ENCODE assay signal across 8 mouse cellular contexts in the genomic region with DNA sequence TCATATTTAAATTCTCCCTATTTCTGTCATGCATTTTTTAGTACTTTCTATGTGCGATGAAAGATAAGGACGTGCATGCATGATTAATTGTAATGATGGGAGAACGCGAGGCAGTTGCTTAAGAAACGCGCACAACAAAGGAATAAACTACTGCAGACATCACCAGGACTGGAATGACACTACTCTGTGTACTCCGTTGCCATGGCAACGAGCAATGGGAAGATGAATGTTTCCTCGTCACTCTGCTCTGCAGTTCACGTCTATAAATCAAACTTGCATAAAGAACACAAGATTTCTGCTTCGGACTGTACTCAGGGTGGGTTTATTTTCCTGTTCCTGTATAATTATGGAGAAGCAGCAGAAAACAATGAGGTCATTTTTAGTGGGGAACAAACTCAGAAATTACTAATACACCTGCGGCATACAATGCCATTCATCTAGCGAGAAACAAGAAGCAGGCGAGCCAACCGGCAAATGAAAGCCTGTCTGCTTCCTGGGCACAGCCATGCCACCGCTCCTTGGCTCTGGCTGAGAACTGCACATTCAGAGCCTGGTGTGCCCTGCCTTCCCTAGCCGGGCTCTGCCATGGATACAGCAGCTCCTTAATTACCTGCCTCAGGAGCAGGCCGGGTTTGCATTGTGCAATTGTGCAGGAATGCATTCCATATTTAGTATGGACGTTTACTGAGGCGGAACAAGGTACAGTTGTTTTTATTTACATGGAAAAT. TPM values are rescaled to one million over a fixed set of nuclear protein-coding genes. Genes with fewer than 3 reads are reported as not detected.
DNase-seq lines count a peak whose midpoint lies in the region; ATAC-seq and TF ChIP-seq lines count a peak whose summit lies in the region.

No protein-coding gene starts in this region.

- no peak for ATAC-seq in heart, embryonic 11.5 days (replicated peaks; ENCODE audit: insufficient number of reproducible peaks, low FRiP score, low TSS enrichment)
- peak; percentile 44; the same call in 1 of the 2 replicates for ATAC-seq in megakaryocyte-erythroid progenitor cell, adult 5-6 weeks (replicated peaks; ENCODE audit: low FRiP score, low TSS enrichment, poor library complexity, severe bottlenecking)

- TF ChIP-seq CTCF in cerebellum, adult 2 months (IDR thresholded peaks at IDR 0.05; ENCODE audit: borderline replicate concordance, insufficient read depth, low read depth, low read length): no peak

- no peaks in the 10 kb centered on the region for H3K27me3 ChIP-seq in heart, embryonic 11.5 days (ENCODE audit: control insufficient read depth, insufficient read depth, low read length)
- no peaks in the 10 kb centered on the region for H3K27me3 ChIP-seq in cerebellum, adult 2 months (ENCODE audit: control insufficient read depth, insufficient read depth, low read length)

- no peak overlapping the region for H3K9ac ChIP-seq in heart, embryonic 11.5 days (ENCODE audit: low read depth, low read length)

- H3K4me2 ChIP-seq in heart, embryonic 11.5 days: no peak overlapping the region

- no peaks in the 10 kb centered on the region for H3K4me1 ChIP-seq in heart, embryonic 11.5 days (ENCODE audit: control insufficient read depth, insufficient read depth, low read length)
- H3K4me1 ChIP-seq in cerebellum, adult 2 months (ENCODE audit: control insufficient read depth, insufficient read depth, low read length): peaks cover 3% of the 10 kb centered on the region; the same call in 1 of the 2 replicates

- peak; percentile 14 for DNase-seq in heart, adult 8-10 months (ENCODE audit: low spot score)
- DNase-seq in cerebellum, adult 2 months: peak; percentile 45 to 49
- DNase-seq in frontal cortex, adult 2 months (ENCODE audit: extremely low spot score in 1 of 2, low spot score in 1 of 2): peak; percentile 28 to 66
- DNase-seq in kidney, postnatal 10 days: peak; percentile 61
- peak; percentile 17 to 36 for DNase-seq in right cerebral cortex, postnatal 36 days (ENCODE audit: low spot score in 2 of 2)
- no peak for DNase-seq in spleen, adult 18-20 months

- no peak overlapping the region for H3K27ac ChIP-seq in heart, embryonic 11.5 days (ENCODE audit: low read depth, low read length)
- no peak overlapping the region for H3K27ac ChIP-seq in cerebellum, adult 2 months (ENCODE audit: insufficient read depth, low read length)

- no peak overlapping the region for H3K4me3 ChIP-seq in heart, embryonic 11.5 days (ENCODE audit: low read depth, low read length)
- H3K4me3 ChIP-seq in cerebellum, adult 2 months (replicated peaks; ENCODE audit: insufficient read depth, low read depth, low read length): no peak overlapping the region

- no peak for TF ChIP-seq POLR2A in cerebellum, adult 2 months (IDR thresholded peaks at IDR 0.05; ENCODE audit: borderline replicate concordance, insufficient read depth, low read length)

- H3K9me3 ChIP-seq in heart, embryonic 11.5 days (replicated peaks; ENCODE audit: control insufficient read depth, low read length): peaks cover 3% of the 10 kb centered on the region; the same call in 1 of the 2 replicates

- no peaks in the 10 kb centered on the region for H3K36me3 ChIP-seq in heart, embryonic 11.5 days (ENCODE audit: control insufficient read depth, insufficient read depth, low read length)

- WGBS in heart, embryonic 11.5 days (ENCODE audit: insufficient replicate concordance): 85% methylated on average over 20 of the region's 20 CpGs
- 27% methylated on average over 20 of the region's 20 CpGs for WGBS in cerebellum, adult 2 months

RNA-seq across cellular contexts. Expression of a gene that starts 47.7 kb away (rescaled TPM):
- total RNA-seq in heart, adult 8-10 months (2022): under 1 TPM in 2 of 4 experiments, not detected in 2; 0.11 to 0.31 TPM
- polyA plus RNA-seq in heart, embryonic 11.5 days (2014; fragmentation: Nextera tagmentation; extraction: Ambion mirVana): 9.9 and 13.1 TPM in 2 replicates
- polyA plus RNA-seq in cerebellum, adult 2 months (2012; rRNA removed): 0.65 and 0.84 TPM in 2 replicates
- 0.20 and 0.34 TPM in 2 replicates for polyA plus RNA-seq in frontal cortex, adult 2 months (2012; rRNA removed)
- total RNA-seq in megakaryocyte-erythroid progenitor cell, adult 5-6 weeks (2014; fragmentation: Nextera tagmentation): 1.2 and 3.5 TPM in 2 replicates
- total RNA-seq in megakaryocyte-erythroid progenitor cell, adult 5-6 weeks (2017): 3.9 and 14.2 TPM in 2 replicates

RNA-seq across cellular contexts. Expression of a gene that starts 47.7 kb away (rescaled TPM):
- 10 to 100 TPM in 1 of 4 experiments, 1 to 10 TPM in 3; 7.5 to 11.1 (median 9.2) TPM for total RNA-seq in heart, adult 8-10 months (2022)
- polyA plus RNA-seq in heart, embryonic 11.5 days (2014; fragmentation: Nextera tagmentation; extraction: Ambion mirVana): 34.1 and 36.9 TPM in 2 replicates
- polyA plus RNA-seq in cerebellum, adult 2 months (2012; rRNA removed): 20.7 and 23.0 TPM in 2 replicates
- polyA plus RNA-seq in frontal cortex, adult 2 months (2012; rRNA removed): 23.5 and 26.7 TPM in 2 replicates
- 52.8 and 60.8 TPM in 2 replicates for total RNA-seq in megakaryocyte-erythroid progenitor cell, adult 5-6 weeks (2014; fragmentation: Nextera tagmentation)
- total RNA-seq in megakaryocyte-erythroid progenitor cell, adult 5-6 weeks (2017): 15.5 and 22.1 TPM in 2 replicates

Comparison
In these comparisons a context has a peak if more than half of its experiments do, and no peak if none do; other contexts are left out.
1. DNase-seq: peak in heart, adult 8-10 months (single experiment), cerebellum, adult 2 months (2 of 2), frontal cortex, adult 2 months (2 of 2), kidney, postnatal 10 days (single experiment) and right cerebral cortex, postnatal 36 days (2 of 2); none in spleen, adult 18-20 months (0 of 2).